9 mouse cellular contexts compared by ENCODE assay signal in the genomic region with DNA sequence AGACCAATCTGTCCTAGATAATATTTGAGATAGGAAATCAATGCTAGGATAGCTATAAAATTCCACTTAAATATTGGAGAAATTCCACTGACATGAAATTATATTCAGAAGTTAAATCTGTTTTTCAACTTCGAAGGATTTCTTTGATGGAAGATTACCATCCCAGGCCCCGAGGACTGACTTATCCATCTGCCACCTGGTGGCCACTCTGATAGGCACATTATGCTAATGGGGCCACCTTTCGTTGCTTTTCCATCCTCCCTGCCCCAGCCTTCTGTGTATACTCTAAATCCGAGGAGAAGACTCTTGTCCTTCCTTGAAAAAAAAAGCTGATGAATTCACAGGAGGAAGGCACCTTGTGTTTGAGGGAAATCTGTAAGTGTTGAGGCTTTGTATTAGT. TPM values are rescaled to one million over a fixed set of nuclear protein-coding genes. Genes with fewer than 3 reads are reported as not detected.
A peak's percentile ranks its signal among the peaks of the same experiment; 100 is the strongest.
DNase-seq lines count a peak whose midpoint lies in the region; ATAC-seq and TF ChIP-seq lines count a peak whose summit lies in the region.
"Had no signal": no experiment of that assay in that cellular context is flagged by ENCODE, and none has a peak within 500 bp of the region (broad histone marks: within the 10 kb centered on the region; RNA-seq: fewer than 3 reads in every experiment).

No protein-coding gene starts in this region.

- H3K27me3 ChIP-seq in hindbrain, embryonic 10.5 days (ENCODE audit: insufficient read depth, poor library complexity, severe bottlenecking) = no peaks in the 10 kb centered on the region
- no peaks in the 10 kb centered on the region for H3K27me3 ChIP-seq in hindbrain, embryonic 13.5 days
- no peaks in the 10 kb centered on the region for H3K27me3 ChIP-seq in spleen, adult 2 months (ENCODE audit: control insufficient read depth, insufficient read depth, low read length)
- H3K27me3 ChIP-seq: neural tube, embryonic 12.5 days had no signal

- no peaks in the 10 kb centered on the region for H3K4me1 ChIP-seq in hindbrain, embryonic 10.5 days (replicated peaks)
- H3K4me1 ChIP-seq in hindbrain, embryonic 13.5 days (replicated peaks) = no peaks in the 10 kb centered on the region
- no peaks in the 10 kb centered on the region for H3K4me1 ChIP-seq in spleen, adult 2 months (ENCODE audit: control insufficient read depth, insufficient read depth, insufficient read length)
- H3K4me1 ChIP-seq: neural tube, embryonic 12.5 days had no signal

- no peaks in the 10 kb centered on the region for H3K9me3 ChIP-seq in hindbrain, embryonic 10.5 days
- no peaks in the 10 kb centered on the region for H3K9me3 ChIP-seq in hindbrain, embryonic 13.5 days
- H3K9me3 ChIP-seq: neural tube, embryonic 12.5 days had no signal

- ATAC-seq in hindbrain, embryonic 13.5 days (ENCODE audit: low FRiP score) = no peak

- 45% methylated on average over 4 of the region's 4 CpGs for WGBS in hindbrain, embryonic 10.5 days
- WGBS in hindbrain, embryonic 13.5 days = 48% methylated on average over 4 of the region's 4 CpGs
- 28% methylated on average over 4 of the region's 4 CpGs for WGBS in spleen, adult 2 months

- no peak overlapping the region for H3K27ac ChIP-seq in hindbrain, embryonic 10.5 days
- no peak overlapping the region for H3K27ac ChIP-seq in hindbrain, embryonic 13.5 days
- no peak overlapping the region for H3K27ac ChIP-seq in spleen, adult 2 months (ENCODE audit: insufficient read depth, low read length)
- H3K27ac ChIP-seq: neural tube, embryonic 12.5 days had no signal

- H3K36me3 ChIP-seq in hindbrain, embryonic 10.5 days = no peaks in the 10 kb centered on the region
- H3K36me3 ChIP-seq in hindbrain, embryonic 13.5 days = no peaks in the 10 kb centered on the region
- H3K36me3 ChIP-seq in spleen, adult 2 months (ENCODE audit: control insufficient read depth, insufficient read depth, low read length) = no peaks in the 10 kb centered on the region
- H3K36me3 ChIP-seq: neural tube, embryonic 12.5 days had no signal

- TF ChIP-seq POLR2A in spleen, adult 2 months (IDR thresholded peaks at IDR 0.05; ENCODE audit: low read depth, low read length) = no peak

- no peak overlapping the region for H3K9ac ChIP-seq in hindbrain, embryonic 13.5 days
- H3K9ac ChIP-seq: neural tube, embryonic 12.5 days had no signal

- TF ChIP-seq CTCF in spleen, adult 2 months (IDR thresholded peaks at IDR 0.05; ENCODE audit: extremely low read depth, insufficient read depth, insufficient read length, insufficient replicate concordance) = peak; percentile 18; the same call in 1 of the 2 replicates

- no peak overlapping the region for H3K4me3 ChIP-seq in hindbrain, embryonic 10.5 days
- H3K4me3 ChIP-seq in hindbrain, embryonic 13.5 days = no peak overlapping the region
- no peak overlapping the region for H3K4me3 ChIP-seq in spleen, adult 2 months (ENCODE audit: extremely low read depth, insufficient read depth, insufficient read length)
- H3K4me3 ChIP-seq: neural tube, embryonic 12.5 days had no signal

- peak; percentile 16 for DNase-seq in hindbrain, embryonic 10.5 days (ENCODE audit: low spot score)
- DNase-seq in spleen, adult 2 months (ENCODE audit: low read depth in 1 of 2, low spot score in 2 of 2) = no peak
- DNase-seq in spleen, postnatal 10 days (ENCODE audit: low spot score in 2 of 2) = no peak
- DNase-seq in embryo, embryonic 10.5 days (ENCODE audit: low spot score) = peak; percentile 57
- DNase-seq in retina, embryonic 14.5 days (ENCODE audit: low spot score) = peak; percentile 38
- no peak for DNase-seq in T-cell, adult 2 months (ENCODE audit: low spot score)
- DNase-seq in spleen, postnatal 36 days (ENCODE audit: low spot score in 2 of 2) = no peak

- no peak overlapping the region for H3K4me2 ChIP-seq in hindbrain, embryonic 13.5 days
- H3K4me2 ChIP-seq: neural tube, embryonic 12.5 days had no signal

RNA-seq across cellular contexts. Expression of a gene that starts 11.8 kb away (rescaled TPM):
- polyA plus RNA-seq in hindbrain, embryonic 10.5 days (2016; fragmentation: Nextera tagmentation; extraction: Ambion mirVana) = 9.9 and 11.0 TPM in 2 replicates
- polyA plus RNA-seq in hindbrain, embryonic 13.5 days (2015; fragmentation: Nextera tagmentation; extraction: Ambion mirVana) = 11.9 TPM in 2 replicates
- 6.0 and 7.2 TPM in 2 replicates for polyA plus RNA-seq in spleen, adult 2 months (2012; rRNA removed)

Comparison
In these comparisons a context has a peak if more than half of its experiments do, and no peak if none do; other contexts are left out.
1. DNase-seq: peak in hindbrain, embryonic 10.5 days (single experiment), embryo, embryonic 10.5 days (single experiment) and retina, embryonic 14.5 days (single experiment); none in spleen, adult 2 months (0 of 2), spleen, postnatal 10 days (0 of 2), T-cell, adult 2 months (single experiment) and spleen, postnatal 36 days (0 of 2).